8 mouse cellular contexts compared by ENCODE assay signal in genomic region chr7:126832036-126832598, GRCm38 (mm10). TPM values are rescaled to one million over a fixed set of nuclear protein-coding genes. Genes with fewer than 3 reads are reported as not detected.
DNase-seq lines count a peak whose midpoint lies in the region; ATAC-seq and TF ChIP-seq lines count a peak whose summit lies in the region.

No protein-coding gene starts in this region.

- no peaks in the 10 kb centered on the region for H3K27me3 ChIP-seq in forebrain, embryonic 11.5 days (ENCODE audit: control insufficient read depth, insufficient read depth, low read length)
- no peaks in the 10 kb centered on the region for H3K27me3 ChIP-seq in liver, embryonic 14.5 days (ENCODE audit: control insufficient read depth, insufficient read depth, low read length)
- H3K27me3 ChIP-seq in neural tube, embryonic 11.5 days (ENCODE audit: control insufficient read depth, insufficient read depth, low read length), result no peaks in the 10 kb centered on the region
- no peaks in the 10 kb centered on the region for H3K27me3 ChIP-seq in stomach, postnatal 0 days (ENCODE audit: control insufficient read depth, insufficient read depth, low read length)

- intact Hi-C loops in heart, postnatal 10 days (cut with DNase I), result loop anchor here (1.0 to 5.0 kb wide), 3 partner anchors 55 to 278 kb away; no protein-coding TSS in a partner anchor

- peak overlapping the region; percentile 21; the same call in 1 of the 2 replicates for H3K4me3 ChIP-seq in forebrain, embryonic 11.5 days (ENCODE audit: low read depth, low read length)
- peak overlapping the region; percentile 35 to 36 for H3K4me3 ChIP-seq in liver, embryonic 14.5 days (ENCODE audit: insufficient read depth in 1 of 2, low read depth in 2 of 2, low read length in 2 of 2)
- H3K4me3 ChIP-seq in neural tube, embryonic 11.5 days (ENCODE audit: low read depth, low read length), result 0 out of 2 replicates have a peak overlapping the region, but pooled peaks have one; percentile 11
- H3K4me3 ChIP-seq in stomach, postnatal 0 days (ENCODE audit: low read depth, low read length), result no peak overlapping the region

- no peak for TF ChIP-seq EP300 in liver, embryonic 14.5 days (IDR thresholded peaks at IDR 0.05; ENCODE audit: low read depth)
- TF ChIP-seq EP300 in stomach, postnatal 0 days (optimal IDR thresholded peaks at IDR 0.05), result no peak

- H3K4me1 ChIP-seq in forebrain, embryonic 11.5 days (replicated peaks; ENCODE audit: control insufficient read depth, insufficient read depth, low read length), result 0 out of 2 replicates have a peak, but pooled peaks cover 2% of the 10 kb centered on the region
- H3K4me1 ChIP-seq in liver, embryonic 14.5 days (replicated peaks; ENCODE audit: control insufficient read depth in 2 of 2, insufficient read depth in 2 of 2, low read length in 1 of 2), result peaks cover 0 to 3% of the 10 kb centered on the region in 2 experiments; a peak in 1 of 4 replicates
- H3K4me1 ChIP-seq in neural tube, embryonic 11.5 days (ENCODE audit: control insufficient read depth, insufficient read depth, low read length), result no peaks in the 10 kb centered on the region
- no peaks in the 10 kb centered on the region for H3K4me1 ChIP-seq in stomach, postnatal 0 days (replicated peaks; ENCODE audit: control insufficient read depth, insufficient read depth)

- no peaks in the 10 kb centered on the region for H3K36me3 ChIP-seq in forebrain, embryonic 11.5 days (ENCODE audit: control insufficient read depth, insufficient read depth, low read length)
- H3K36me3 ChIP-seq in liver, embryonic 14.5 days (replicated peaks; ENCODE audit: control insufficient read depth, insufficient read depth, low read depth), result no peaks in the 10 kb centered on the region
- H3K36me3 ChIP-seq in neural tube, embryonic 11.5 days (ENCODE audit: control insufficient read depth, insufficient read depth, low read length), result no peaks in the 10 kb centered on the region
- no peaks in the 10 kb centered on the region for H3K36me3 ChIP-seq in stomach, postnatal 0 days (ENCODE audit: control insufficient read depth, insufficient read depth, low read length)

- WGBS in forebrain, embryonic 11.5 days, result under 1% methylated on average over 21 of the region's 21 CpGs
- WGBS in liver, embryonic 14.5 days (ENCODE audit: insufficient replicate concordance), result 1% methylated on average over 21 of the region's 21 CpGs
- WGBS in neural tube, embryonic 11.5 days, result 1% methylated on average over 21 of the region's 21 CpGs
- 1% methylated on average over 21 of the region's 21 CpGs for WGBS in stomach, postnatal 0 days

- ATAC-seq in forebrain, embryonic 11.5 days (replicated peaks; ENCODE audit: low FRiP score), result peak; percentile 82
- ATAC-seq in liver, embryonic 14.5 days (ENCODE audit: insufficient read depth), result peak; percentile 76; the same call in 1 of the 2 replicates
- ATAC-seq in neural tube, embryonic 11.5 days (ENCODE audit: insufficient read depth, low FRiP score, low TSS enrichment), result peak; percentile 81
- ATAC-seq in stomach, postnatal 0 days (ENCODE audit: low FRiP score, low TSS enrichment), result peak; percentile 72

- no peak overlapping the region; the same call in 1 of the 2 replicates for H3K9ac ChIP-seq in forebrain, embryonic 11.5 days (ENCODE audit: low read length)
- H3K9ac ChIP-seq in liver, embryonic 14.5 days (replicated peaks), result 0 out of 2 replicates have a peak overlapping the region, but pooled peaks have one; percentile 18
- no peak overlapping the region for H3K9ac ChIP-seq in neural tube, embryonic 11.5 days (ENCODE audit: low read length)
- H3K9ac ChIP-seq in stomach, postnatal 0 days (ENCODE audit: low read length), result no peak overlapping the region

- H3K27ac ChIP-seq in forebrain, embryonic 11.5 days (ENCODE audit: low read depth, low read length), result no peak overlapping the region
- no peak overlapping the region for H3K27ac ChIP-seq in liver, embryonic 14.5 days
- H3K27ac ChIP-seq in neural tube, embryonic 11.5 days (ENCODE audit: low read depth, low read length), result no peak overlapping the region
- H3K27ac ChIP-seq in stomach, postnatal 0 days (replicated peaks), result no peak overlapping the region

- DNase-seq in ES-CJ7 (ENCODE audit: low read depth, low spot score), result peak; percentile 98
- peak; percentile 72 for DNase-seq in c-Kit-positive CD71-positive TER-119-positive erythroid progenitor cells, embryonic 14.5 days (ENCODE audit: low spot score)
- DNase-seq in forebrain, embryonic 11.5 days (ENCODE audit: low spot score), result peak; percentile 87
- peak; percentile 76 to 86 for DNase-seq in heart, postnatal 10 days
- DNase-seq in kidney, postnatal 36 days, result peak; percentile 87 to 92
- DNase-seq in liver, embryonic 14.5 days (ENCODE audit: low read depth in 3 of 3, low spot score in 3 of 3), result peak; percentile 55 to 57 (median 56)
- DNase-seq in neural tube, embryonic 11.5 days (ENCODE audit: low spot score), result peak; percentile 82
- DNase-seq in stomach, postnatal 0 days (ENCODE audit: low spot score), result peak; percentile 82

- peak; percentile 93 for TF ChIP-seq CTCF in liver, embryonic 14.5 days (IDR thresholded peaks at IDR 0.05; ENCODE audit: low read depth)
- peak; percentile 88 for TF ChIP-seq CTCF in stomach, postnatal 0 days (IDR thresholded peaks at IDR 0.05; ENCODE audit: low read depth)

- H3K9me3 ChIP-seq in forebrain, embryonic 11.5 days (ENCODE audit: control insufficient read depth, low read length), result no peaks in the 10 kb centered on the region
- no peaks in the 10 kb centered on the region for H3K9me3 ChIP-seq in liver, embryonic 14.5 days (ENCODE audit: control insufficient read depth, low read length)
- H3K9me3 ChIP-seq in neural tube, embryonic 11.5 days (ENCODE audit: control insufficient read depth, low read length), result no peaks in the 10 kb centered on the region
- no peaks in the 10 kb centered on the region for H3K9me3 ChIP-seq in stomach, postnatal 0 days (ENCODE audit: control insufficient read depth, low read length)

- peak overlapping the region; percentile 52 for H3K4me2 ChIP-seq in forebrain, embryonic 11.5 days (ENCODE audit: low read depth, low read length, severe bottlenecking)
- H3K4me2 ChIP-seq in liver, embryonic 14.5 days (ENCODE audit: low read depth), result peak overlapping the region; percentile 54
- peak overlapping the region; percentile 36 for H3K4me2 ChIP-seq in neural tube, embryonic 11.5 days (ENCODE audit: low read depth)
- peak overlapping the region; percentile 35 for H3K4me2 ChIP-seq in stomach, postnatal 0 days (replicated peaks; ENCODE audit: low read depth)

RNA-seq across cellular contexts. Expression of gene 4930451I11Rik, which starts 0.7 kb away (rescaled TPM):
- not detected in 2 replicates for polyA plus RNA-seq in forebrain, embryonic 11.5 days (2014; fragmentation: Nextera tagmentation; extraction: Ambion mirVana)
- total RNA-seq in heart, postnatal 10 days (2021), result not detected
- not detected in 2 replicates for polyA plus RNA-seq in liver, embryonic 14.5 days (2012; rRNA removed)
- polyA plus RNA-seq in liver, embryonic 14.5 days (2014; fragmentation: Nextera tagmentation; extraction: Ambion mirVana), result not detected in 2 replicates
- not detected in 2 replicates for polyA plus RNA-seq in neural tube, embryonic 11.5 days (2014; fragmentation: Nextera tagmentation; extraction: Ambion mirVana)
- not detected in 2 replicates for polyA plus RNA-seq in stomach, postnatal 0 days (2015; fragmentation: Nextera tagmentation; extraction: Ambion mirVana)

RNA-seq across cellular contexts. Expression of gene Doc2a, which starts 15.1 kb away (rescaled TPM):
- polyA plus RNA-seq in forebrain, embryonic 11.5 days (2014; fragmentation: Nextera tagmentation; extraction: Ambion mirVana), result 9.3 and 11.2 TPM in 2 replicates
- not detected for total RNA-seq in heart, postnatal 10 days (2021)
- 0.02 TPM in 1 of 2 replicates, not detected in the other for polyA plus RNA-seq in liver, embryonic 14.5 days (2012; rRNA removed)
- 0.18 TPM in 1 of 2 replicates, not detected in the other for polyA plus RNA-seq in liver, embryonic 14.5 days (2014; fragmentation: Nextera tagmentation; extraction: Ambion mirVana)
- 4.4 and 5.6 TPM in 2 replicates for polyA plus RNA-seq in neural tube, embryonic 11.5 days (2014; fragmentation: Nextera tagmentation; extraction: Ambion mirVana)
- polyA plus RNA-seq in stomach, postnatal 0 days (2015; fragmentation: Nextera tagmentation; extraction: Ambion mirVana), result 0.15 and 0.41 TPM in 2 replicates

RNA-seq across cellular contexts. Expression of gene Hirip3, which starts 29.7 kb away (rescaled TPM):
- polyA plus RNA-seq in forebrain, embryonic 11.5 days (2014; fragmentation: Nextera tagmentation; extraction: Ambion mirVana), result 29.9 and 38.8 TPM in 2 replicates
- total RNA-seq in heart, postnatal 10 days (2021), result 10 to 100 TPM; 10.3 to 13.8 TPM
- 24.7 and 58.1 TPM in 2 replicates for polyA plus RNA-seq in liver, embryonic 14.5 days (2012; rRNA removed)
- polyA plus RNA-seq in liver, embryonic 14.5 days (2014; fragmentation: Nextera tagmentation; extraction: Ambion mirVana), result 5.2 and 5.6 TPM in 2 replicates
- polyA plus RNA-seq in neural tube, embryonic 11.5 days (2014; fragmentation: Nextera tagmentation; extraction: Ambion mirVana), result 21.0 and 23.4 TPM in 2 replicates
- 5.7 and 7.6 TPM in 2 replicates for polyA plus RNA-seq in stomach, postnatal 0 days (2015; fragmentation: Nextera tagmentation; extraction: Ambion mirVana)

RNA-seq across cellular contexts. Expression of gene Ino80e, which starts 30.1 kb away (rescaled TPM):
- polyA plus RNA-seq in forebrain, embryonic 11.5 days (2014; fragmentation: Nextera tagmentation; extraction: Ambion mirVana), result 117 and 118 TPM in 2 replicates
- total RNA-seq in heart, postnatal 10 days (2021), result 10 to 100 TPM; 23.8 to 30.0 TPM
- 22.7 and 25.1 TPM in 2 replicates for polyA plus RNA-seq in liver, embryonic 14.5 days (2012; rRNA removed)
- polyA plus RNA-seq in liver, embryonic 14.5 days (2014; fragmentation: Nextera tagmentation; extraction: Ambion mirVana), result 36.6 and 40.6 TPM in 2 replicates
- polyA plus RNA-seq in neural tube, embryonic 11.5 days (2014; fragmentation: Nextera tagmentation; extraction: Ambion mirVana), result 91.8 and 96.3 TPM in 2 replicates
- polyA plus RNA-seq in stomach, postnatal 0 days (2015; fragmentation: Nextera tagmentation; extraction: Ambion mirVana), result 31.0 and 34.4 TPM in 2 replicates

RNA-seq across cellular contexts. Expression of gene Fam57b, which starts 34.6 kb away (rescaled TPM):
- polyA plus RNA-seq in forebrain, embryonic 11.5 days (2014; fragmentation: Nextera tagmentation; extraction: Ambion mirVana), result 10.2 and 10.6 TPM in 2 replicates
- 10 to 100 TPM; 10.1 to 11.0 TPM for total RNA-seq in heart, postnatal 10 days (2021)
- 0.19 and 0.24 TPM in 2 replicates for polyA plus RNA-seq in liver, embryonic 14.5 days (2012; rRNA removed)
- polyA plus RNA-seq in liver, embryonic 14.5 days (2014; fragmentation: Nextera tagmentation; extraction: Ambion mirVana), result not detected in 2 replicates
- polyA plus RNA-seq in neural tube, embryonic 11.5 days (2014; fragmentation: Nextera tagmentation; extraction: Ambion mirVana), result 14.3 and 14.4 TPM in 2 replicates
- 0.57 and 0.59 TPM in 2 replicates for polyA plus RNA-seq in stomach, postnatal 0 days (2015; fragmentation: Nextera tagmentation; extraction: Ambion mirVana)
